Mouse (Mus musculus) embryonic facial prominence, embryonic 13.5 days (tissue): ENCODE measurements around the gene Commd7. TPM values are rescaled to one million over a fixed set of nuclear protein-coding genes. Genes with fewer than 3 reads are reported as not detected.
"Not testable (repeated sequence)": the region's sequence is repeated elsewhere in the genome, so short reads cannot be mapped to it uniquely, and the experiment has no call there.

ENCODE experiments used
- ATAC-seq: fragments of 200-750 bp; cut with Nextera tagmentation; 2 replicates; pipeline ENCODE4 v1.8.0; 2017; ENCODE audit warnings: low read depth; ENCODE audit not compliant: insufficient number of reproducible peaks, insufficient read depth, low FRiP score, low TSS enrichment
- H3K27ac ChIP-seq: fragments of 300-500 bp; sonication (generic); 2 replicates; pipeline ENCODE4 v1.5.1; 2015; ENCODE audit warnings: moderate library complexity, mild to moderate bottlenecking, inconsistent platforms
- H3K27me3 ChIP-seq: fragments of 300-500 bp; sonication (generic); 2 replicates; pipeline ENCODE4 v1.6.1; 2015; ENCODE audit warnings: mild to moderate bottlenecking, inconsistent platforms
- H3K36me3 ChIP-seq: fragments of 300-500 bp; sonication (generic); 2 replicates; pipeline ENCODE4 v1.6.1; 2015; ENCODE audit warnings: mild to moderate bottlenecking, inconsistent platforms
- H3K4me1 ChIP-seq: fragments of 300-500 bp; sonication (generic); 2 replicates; pipeline ENCODE4 v1.6.1; 2015; ENCODE audit warnings: inconsistent platforms
- H3K4me2 ChIP-seq: fragments of 300-500 bp; sonication (generic); 2 replicates; pipeline ENCODE4 v1.6.1; 2015; ENCODE audit warnings: moderate library complexity, mild to moderate bottlenecking, inconsistent platforms
- H3K4me3 ChIP-seq: fragments of 300-500 bp; sonication (generic); 2 replicates; pipeline ENCODE4 v1.5.1; 2015; ENCODE audit warnings: mild to moderate bottlenecking, inconsistent platforms
- H3K9ac ChIP-seq: fragments of 300-500 bp; sonication (generic); 2 replicates; pipeline ENCODE4 v1.6.1; 2015; ENCODE audit warnings: mild to moderate bottlenecking, inconsistent platforms
- H3K9me3 ChIP-seq: fragments of 300-500 bp; sonication (generic); 2 replicates; pipeline ENCODE4 v1.6.1; 2016; ENCODE audit warnings: inconsistent platforms
- WGBS: fragments of 180-500 bp; shearing (Covaris S2); methylation state at CpG from one replicate; pipeline ENCODE4 v1.1.7; 2015; ENCODE audit warnings: mixed read lengths; 5-methylcytosine and 5-hydroxymethylcytosine counted together
- polyA plus RNA-seq: library from polyadenylated mRNA; unstranded; fragments of >200 nt; fragmentation: Nextera tagmentation; extraction: Ambion mirVana; gene quantifications from 2 replicates; pipeline ENCODE4 v1.2.1, GENCODE M21; 2015

Commd7 gene
- polyA plus RNA-seq: 74.6 and 82.1 TPM in 2 replicates

DNA sequence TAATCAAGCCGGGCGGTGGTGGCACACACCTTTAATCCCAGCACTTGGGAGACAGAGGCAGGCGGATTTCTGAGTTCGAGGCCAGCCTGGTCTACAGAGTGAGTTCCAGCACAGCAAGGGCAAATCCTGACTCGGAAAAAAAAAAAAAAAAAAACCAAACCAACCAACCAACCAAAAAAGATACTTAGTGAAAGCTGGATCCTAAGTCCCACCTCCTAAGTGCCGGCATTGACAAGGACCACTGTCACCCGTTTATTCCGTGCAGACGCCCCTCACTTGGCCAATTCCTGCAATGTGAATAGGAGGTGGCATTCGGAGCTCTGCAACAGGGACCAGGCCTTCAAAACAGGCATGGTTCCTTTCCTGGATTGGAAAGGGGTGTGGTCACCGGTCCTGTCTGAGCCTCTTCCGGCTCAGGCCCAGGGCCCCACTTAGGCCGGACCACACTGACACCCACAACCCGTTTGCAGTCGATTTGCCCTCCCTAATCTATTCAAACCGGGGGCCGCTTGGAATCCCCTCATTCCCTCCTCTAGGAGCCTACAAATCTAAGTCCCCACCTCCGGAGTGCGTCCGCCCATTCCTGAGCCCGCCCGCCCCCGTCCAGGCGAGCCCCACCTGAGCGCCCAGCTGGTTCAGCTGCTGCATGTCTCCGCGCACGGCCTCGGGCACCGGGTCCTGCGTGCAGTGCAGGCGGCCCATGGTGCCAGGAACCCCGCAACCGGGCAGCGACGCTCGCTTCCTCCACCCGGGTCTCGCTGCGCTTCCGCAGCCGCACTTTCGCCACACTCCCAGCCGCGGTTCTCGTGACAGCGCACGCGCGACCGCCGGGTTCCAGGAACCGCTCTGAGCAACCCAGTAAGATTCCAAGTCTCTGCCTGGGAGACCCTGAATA, at the start of gene Commd7:
Gene Commd7 (minus strand): TSS at position 806 of the 895 bp plus-strand sequence.
- no peaks in the 10 kb centered on the region for H3K9me3 ChIP-seq
- peaks cover 23% of the 10 kb centered on the region for H3K36me3 ChIP-seq
- peaks cover 16% of the 10 kb centered on the region for H3K4me1 ChIP-seq
- ATAC-seq: peak; percentile 82; the same call in 1 of the 2 replicates
- peak within 1 kb of the TSS; percentile 90 for H3K9ac ChIP-seq
- H3K4me3 ChIP-seq: peak within 1 kb of the TSS; percentile 77
- WGBS: 5% methylated on average over 53 of the region's 53 CpGs
- H3K27ac ChIP-seq: peak within 1 kb of the TSS; percentile 92
- no peaks in the 10 kb centered on the region for H3K27me3 ChIP-seq
- peak within 1 kb of the TSS; percentile 74 for H3K4me2 ChIP-seq

DNA sequence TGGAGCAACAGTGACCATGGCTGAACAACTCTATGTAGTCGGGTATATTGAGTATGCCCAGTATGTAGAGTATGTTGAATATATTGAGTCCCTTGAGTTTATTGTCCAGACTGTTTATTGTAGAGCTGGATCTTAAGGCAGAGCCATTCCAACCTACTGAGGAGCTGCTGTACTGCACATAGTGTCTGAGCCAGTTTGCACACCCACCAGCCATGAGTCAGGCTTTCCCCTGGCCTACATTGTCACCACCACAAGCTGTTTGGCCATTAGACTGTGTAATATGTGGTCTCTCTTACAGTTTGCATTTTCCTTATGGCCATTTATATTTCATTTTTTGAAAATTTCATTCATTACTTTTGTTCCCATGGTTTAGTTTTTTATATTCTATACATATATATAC, 47.4 kb upstream of the Commd7 start:
- Histone ChIP-seq H3K36me3 (peaks cover 41% of the 10 kb centered on the region), H3K27ac (no peak overlapping the region), H3K9ac (no peak overlapping the region), H3K4me2 (no peak overlapping the region), H3K27me3 (no peaks in the 10 kb centered on the region), H3K9me3 (no peaks in the 10 kb centered on the region), H3K4me3 (no peak overlapping the region), H3K4me1 (no peaks in the 10 kb centered on the region)
- WGBS: 94% methylated on average over 1 of the region's 1 CpGs
- no peak for ATAC-seq

DNA sequence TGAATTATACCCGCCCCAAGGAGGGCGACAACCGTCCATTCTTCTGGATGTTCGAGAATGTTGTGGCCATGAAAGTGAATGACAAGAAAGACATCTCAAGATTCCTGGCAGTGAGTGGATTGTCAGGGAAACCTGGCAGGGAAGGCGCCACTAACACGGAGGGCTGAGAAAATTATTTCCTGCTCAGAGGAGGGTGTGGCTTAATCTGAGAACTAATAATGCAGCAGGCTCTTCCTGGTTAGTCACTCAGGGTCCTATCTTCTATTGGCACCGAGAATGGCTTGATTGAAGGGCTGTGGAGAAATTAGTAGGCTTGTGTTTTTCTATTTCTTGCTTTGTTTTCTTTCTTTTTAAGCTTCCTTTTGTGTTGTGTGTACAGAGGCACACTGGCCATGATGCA, 45.0 kb upstream of the Commd7 start:
- WGBS: 82% methylated on average over 7 of the region's 7 CpGs
- Histone ChIP-seq H3K4me3 (no peak overlapping the region), H3K9me3 (no peaks in the 10 kb centered on the region), H3K36me3 (peaks cover 48% of the 10 kb centered on the region), H3K27ac (no peak overlapping the region), H3K27me3 (no peaks in the 10 kb centered on the region), H3K4me2 (no peak overlapping the region), H3K9ac (no peak overlapping the region), H3K4me1 (no peaks in the 10 kb centered on the region)
- ATAC-seq: no peak

DNA sequence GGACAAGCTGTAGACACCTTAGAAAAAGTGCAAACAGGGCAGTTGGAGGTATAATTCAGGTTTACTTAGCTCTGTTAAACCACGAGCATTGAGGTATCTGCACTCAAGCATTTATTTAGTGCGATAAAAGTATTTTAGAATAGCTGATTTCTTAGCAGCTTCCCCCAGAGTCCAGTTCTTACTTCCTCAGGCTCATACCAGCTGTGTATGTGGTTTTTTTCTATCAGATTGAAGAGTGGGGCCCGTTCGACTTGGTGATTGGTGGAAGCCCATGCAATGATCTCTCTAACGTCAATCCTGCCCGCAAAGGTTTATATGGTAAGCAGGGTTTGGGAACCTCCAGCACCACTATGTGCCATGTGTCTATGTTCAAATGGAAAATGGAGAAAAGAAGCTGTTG, 44.4 kb upstream of the Commd7 start:
- H3K4me1 ChIP-seq: no peaks in the 10 kb centered on the region
- H3K4me3 ChIP-seq: no peak overlapping the region
- H3K9ac ChIP-seq: no peak overlapping the region
- ATAC-seq: no peak
- no peak overlapping the region for H3K27ac ChIP-seq
- H3K27me3 ChIP-seq: no peaks in the 10 kb centered on the region
- H3K4me2 ChIP-seq: no peak overlapping the region
- H3K9me3 ChIP-seq: no peaks in the 10 kb centered on the region
- 93% methylated on average over 6 of the region's 6 CpGs for WGBS
- peaks cover 47% of the 10 kb centered on the region for H3K36me3 ChIP-seq

DNA sequence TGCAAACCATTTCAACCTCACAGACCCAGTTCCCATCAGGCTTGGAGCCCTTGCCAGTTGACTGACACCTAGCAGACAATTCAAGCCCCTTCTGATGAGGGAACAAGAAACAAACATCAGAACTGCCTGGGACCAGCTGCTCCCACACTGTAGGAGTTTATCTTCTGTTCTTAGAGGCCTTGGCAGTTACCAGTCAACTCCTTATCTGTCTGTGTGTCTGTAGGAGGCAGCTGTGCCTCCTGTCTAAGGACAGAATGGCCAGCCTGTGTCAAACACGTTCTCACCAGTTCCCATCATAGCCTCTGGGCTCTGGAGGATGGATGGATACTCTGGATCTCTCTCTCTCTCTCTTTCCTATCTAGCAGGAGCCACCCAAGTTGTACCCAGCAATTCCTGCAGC, 42.8 kb upstream of the Commd7 start:
- ATAC-seq, H3K4me3 ChIP-seq, H3K4me1 ChIP-seq, H3K4me2 ChIP-seq, H3K27me3 ChIP-seq, H3K9me3 ChIP-seq, H3K9ac ChIP-seq, H3K27ac ChIP-seq: not testable (repeated sequence)
- WGBS: 64% methylated on average over 1 of the region's 1 CpGs
- peaks cover 39% of the 10 kb centered on the region for H3K36me3 ChIP-seq

DNA sequence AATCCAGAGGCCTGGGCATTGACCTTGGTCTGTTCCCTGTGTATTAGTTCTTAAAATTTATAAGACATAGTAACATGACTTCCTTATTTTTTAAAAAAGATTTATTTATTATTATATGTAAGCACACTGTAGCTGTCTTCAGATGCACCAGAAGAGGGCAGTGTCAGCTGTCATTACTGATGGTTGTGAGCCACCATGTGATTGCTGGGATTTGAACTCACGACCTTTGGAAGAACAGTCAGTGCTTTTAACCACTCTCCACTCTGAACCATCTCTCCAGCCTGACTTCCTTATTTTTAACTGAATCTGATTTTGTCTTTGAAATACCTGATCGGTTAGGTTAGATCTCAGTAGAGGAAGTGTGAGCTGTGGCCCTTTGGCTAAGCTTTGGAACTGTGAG, 40.0 kb upstream of the Commd7 start:
- Histone ChIP-seq H3K9me3 (no peaks in the 10 kb centered on the region), H3K9ac (no peak overlapping the region), H3K27me3 (no peaks in the 10 kb centered on the region), H3K4me2 (no peak overlapping the region), H3K27ac (no peak overlapping the region), H3K36me3 (peaks cover 29% of the 10 kb centered on the region), H3K4me3 (no peak overlapping the region), H3K4me1 (no peaks in the 10 kb centered on the region)
- 88% methylated on average over 2 of the region's 2 CpGs for WGBS
- no peak for ATAC-seq

DNA sequence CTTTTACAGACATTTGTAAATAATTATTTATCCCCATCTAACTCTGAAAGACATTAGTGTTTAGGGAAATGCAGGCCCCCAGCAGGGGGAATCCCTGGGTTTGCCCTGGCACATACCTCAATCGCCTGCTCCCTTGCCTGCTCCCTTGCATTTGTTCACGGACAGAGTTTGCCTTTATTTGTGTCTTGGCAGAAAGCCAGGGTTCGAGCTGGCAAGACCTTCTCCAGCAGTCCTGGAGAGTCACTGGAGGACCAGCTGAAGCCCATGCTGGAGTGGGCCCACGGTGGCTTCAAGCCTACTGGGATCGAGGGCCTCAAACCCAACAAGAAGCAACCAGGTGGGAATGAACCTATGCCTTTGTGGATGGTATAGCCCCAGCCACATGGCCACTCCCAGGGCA, 37.5 kb upstream of the Commd7 start:
- Histone ChIP-seq H3K4me3 (no peak overlapping the region), H3K27ac (no peak overlapping the region), H3K36me3 (peaks cover 31% of the 10 kb centered on the region), H3K9ac (no peak overlapping the region), H3K4me1 (no peaks in the 10 kb centered on the region), H3K9me3 (no peaks in the 10 kb centered on the region), H3K27me3 (no peaks in the 10 kb centered on the region), H3K4me2 (no peak overlapping the region)
- peak; percentile 39; the same call in 1 of the 2 replicates for ATAC-seq
- WGBS: 65% methylated on average over 5 of the region's 5 CpGs

DNA sequence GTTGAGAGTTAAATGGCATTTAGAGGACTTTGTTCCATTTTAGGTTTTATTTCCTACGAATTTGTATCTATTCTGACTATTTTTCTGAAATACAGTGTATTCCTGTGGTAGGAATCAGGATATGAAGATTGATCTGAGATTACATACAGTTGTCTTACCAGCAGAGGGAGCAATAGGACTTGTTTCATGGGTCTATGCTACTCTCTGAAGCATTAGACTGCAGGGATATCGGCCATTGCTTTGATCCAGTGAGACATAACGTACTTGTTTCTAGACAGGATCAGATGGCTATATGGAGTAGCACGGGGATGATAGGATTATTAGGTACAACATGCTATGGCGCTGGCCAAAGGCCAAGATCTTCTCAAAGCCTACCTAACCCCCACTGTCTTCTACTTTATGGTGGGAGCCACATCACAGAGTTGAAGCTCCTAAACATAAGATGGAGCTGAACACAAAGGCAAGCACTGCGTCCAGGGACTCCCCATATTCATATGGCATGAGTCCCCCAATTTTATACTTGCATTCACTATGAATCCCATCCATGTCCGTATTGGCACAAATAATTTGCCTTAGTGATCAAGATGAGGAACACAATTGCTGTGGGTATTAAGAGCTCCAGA, 36.3 kb upstream of the Commd7 start:
- H3K27me3 ChIP-seq: no peaks in the 10 kb centered on the region
- ATAC-seq: no peak
- H3K27ac ChIP-seq: no peak overlapping the region
- H3K4me2 ChIP-seq: no peak overlapping the region
- H3K4me1 ChIP-seq: no peaks in the 10 kb centered on the region
- H3K4me3 ChIP-seq: no peak overlapping the region
- WGBS: 69% methylated on average over 7 of the region's 7 CpGs
- H3K36me3 ChIP-seq: peaks cover 26% of the 10 kb centered on the region
- H3K9ac ChIP-seq: no peak overlapping the region
- H3K9me3 ChIP-seq: no peaks in the 10 kb centered on the region

DNA sequence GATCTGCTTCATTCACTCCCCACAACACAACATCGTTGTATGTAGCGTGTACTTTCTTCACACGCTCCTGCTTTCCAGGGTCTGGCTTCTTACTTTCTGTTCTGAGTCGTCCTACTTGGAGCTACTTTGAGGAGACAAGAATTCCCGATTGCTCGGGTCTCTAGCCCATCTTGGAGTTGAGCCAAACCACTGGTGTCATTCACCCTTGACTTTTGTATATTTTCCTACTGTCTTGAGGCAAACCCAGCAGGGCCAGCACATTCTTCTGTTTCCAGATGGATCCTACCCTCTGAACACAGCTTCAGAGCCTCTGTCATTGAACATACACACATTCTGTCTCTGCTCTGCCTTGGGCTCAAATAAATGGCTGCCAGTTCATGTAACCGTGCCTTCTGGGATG, 32.8 kb upstream of the Commd7 start:
- no peak for ATAC-seq
- H3K9ac ChIP-seq: no peak overlapping the region

DNA sequence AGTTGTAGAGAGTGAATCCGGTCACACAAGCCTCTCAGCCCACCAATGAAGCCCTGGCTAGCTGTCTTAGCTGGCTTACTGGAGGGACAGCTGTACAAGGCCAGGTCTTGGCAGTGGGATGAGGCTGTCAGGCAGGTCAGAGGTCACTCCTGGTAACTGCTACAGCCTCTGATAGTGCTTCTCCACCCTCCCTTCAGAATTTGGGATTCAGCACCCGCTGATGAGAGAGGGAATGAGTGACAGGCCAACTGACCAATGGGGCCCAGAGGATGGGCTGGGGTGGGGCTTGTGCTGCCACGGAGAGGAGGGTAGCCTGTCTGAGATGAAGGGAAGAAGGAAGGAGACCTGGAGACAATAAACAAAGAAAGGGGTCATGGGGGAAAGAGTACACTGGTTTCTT, 28.0 kb upstream of the Commd7 start:
- 35% methylated on average over 3 of the region's 3 CpGs for WGBS
- H3K36me3 ChIP-seq: peaks cover 19% of the 10 kb centered on the region

More for the DNA sequence above, 32.8 kb upstream of the Commd7 start:
- H3K4me3 ChIP-seq: no peak overlapping the region
- H3K4me2 ChIP-seq: no peak overlapping the region
- 74% methylated on average over 7 of the region's 7 CpGs for WGBS
- peaks cover 35% of the 10 kb centered on the region for H3K36me3 ChIP-seq
- H3K4me1 ChIP-seq: no peaks in the 10 kb centered on the region
- H3K27ac ChIP-seq: no peak overlapping the region
- H3K9me3 ChIP-seq: no peaks in the 10 kb centered on the region
- H3K27me3 ChIP-seq: no peaks in the 10 kb centered on the region

DNA sequence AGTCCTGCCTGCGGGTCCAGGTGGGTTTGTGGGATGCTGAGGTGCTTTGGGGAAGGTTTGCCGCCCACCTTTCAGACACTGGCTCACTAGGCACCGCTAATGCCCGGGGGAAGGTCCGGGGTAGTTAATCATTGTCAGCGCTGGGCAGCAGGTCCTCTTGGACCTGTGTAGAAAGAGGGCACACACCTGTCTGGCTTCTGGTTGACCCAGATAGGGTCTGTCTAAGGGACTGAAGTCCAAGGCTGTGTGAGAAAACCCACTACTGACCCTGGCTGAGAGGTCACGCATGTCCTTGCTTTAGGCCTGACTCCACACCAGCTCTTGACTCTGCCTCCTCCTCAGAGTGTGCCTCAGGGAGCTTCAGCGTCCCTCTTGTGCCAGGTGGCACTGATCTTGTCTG, 25.1 kb upstream of the Commd7 start:
- not testable (repeated sequence) for H3K4me2 ChIP-seq, H3K36me3 ChIP-seq, H3K9me3 ChIP-seq, ATAC-seq, H3K27ac ChIP-seq, H3K4me1 ChIP-seq, H3K27me3 ChIP-seq, H3K9ac ChIP-seq, H3K4me3 ChIP-seq
- 86% methylated on average over 8 of the region's 8 CpGs for WGBS

More for the DNA sequence above, 28.0 kb upstream of the Commd7 start:
- H3K27ac ChIP-seq: no peak overlapping the region
- H3K4me2 ChIP-seq: no peak overlapping the region
- no peak overlapping the region for H3K4me3 ChIP-seq
- H3K9me3 ChIP-seq: no peaks in the 10 kb centered on the region
- no peak overlapping the region for H3K9ac ChIP-seq
- ATAC-seq: no peak
- H3K4me1 ChIP-seq: no peaks in the 10 kb centered on the region
- no peaks in the 10 kb centered on the region for H3K27me3 ChIP-seq

DNA sequence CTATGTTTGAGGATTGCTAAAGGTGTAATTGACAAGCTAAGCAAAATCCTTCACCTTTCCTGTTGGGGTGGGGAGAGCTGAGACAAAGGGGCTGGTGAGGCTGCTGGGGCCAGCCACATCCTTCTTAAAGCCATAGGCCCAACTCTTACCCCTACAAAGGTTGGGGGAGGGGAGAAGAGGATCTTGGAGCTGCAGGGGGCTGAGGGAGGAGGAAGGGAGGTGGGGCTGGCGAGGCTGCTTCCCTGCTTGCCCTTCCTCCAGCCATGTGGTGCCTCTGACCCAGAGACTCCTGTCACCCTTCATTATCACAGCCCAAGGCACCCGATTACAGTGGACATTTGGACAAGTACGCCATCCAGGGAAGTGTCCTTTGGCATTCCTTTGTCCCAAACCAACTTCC, 19.1 kb upstream of the Commd7 start:
- Histone ChIP-seq H3K9ac (no peak overlapping the region), H3K4me2 (no peak overlapping the region), H3K27ac (no peak overlapping the region), H3K36me3 (no peaks in the 10 kb centered on the region), H3K9me3 (no peaks in the 10 kb centered on the region), H3K4me1 (peaks cover 21% of the 10 kb centered on the region), H3K4me3 (no peak overlapping the region), H3K27me3 (peaks cover 3% of the 10 kb centered on the region; the same call in 1 of the 2 replicates)
- no peak for ATAC-seq
- 40% methylated on average over 3 of the region's 3 CpGs for whole genome bisulfite sequencing
